Mouse (Mus musculus): ENCODE results near the gene D17Wsu92e.

- TF ChIP-seq CTCF (IDR thresholded peaks at IDR 0.05; ENCODE audit: control insufficient read depth, insufficient read depth, low read length) (peak; percentile 70), POLR2A (IDR thresholded peaks at IDR 0.05; ENCODE audit: borderline replicate concordance, control insufficient read depth, low read depth, low read length) (no peak)
These were observed 58.7 kb downstream of the D17Wsu92e start for GRCm38 (mm10) chr17:27761639-27762336.

Measured in bone marrow, adult 2 months (tissue).